Comparison of ENCODE assay signal across 9 mouse cellular contexts in the genomic region with DNA sequence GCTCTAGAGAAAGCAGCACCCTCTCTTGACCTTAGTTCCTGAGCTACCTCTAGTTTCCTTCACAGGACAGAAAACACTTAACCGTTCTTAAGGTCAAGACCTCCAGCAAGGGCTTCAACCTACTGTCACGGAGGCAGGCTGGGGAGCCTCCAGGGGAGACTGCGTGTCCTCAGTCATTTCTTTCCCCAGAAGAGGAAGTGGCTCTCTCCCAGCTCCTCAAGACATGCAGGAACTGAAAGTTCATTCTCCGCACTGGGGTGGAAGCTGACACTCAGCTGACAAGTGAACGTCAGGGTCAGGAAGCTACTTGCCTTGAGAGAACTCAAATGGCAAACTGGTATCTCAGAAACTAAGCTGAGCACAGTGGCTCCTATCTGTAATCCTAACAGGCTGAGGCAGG. TPM values are rescaled to one million over a fixed set of nuclear protein-coding genes. Genes with fewer than 3 reads are reported as not detected.
DNase-seq lines count a peak whose midpoint lies in the region; ATAC-seq and TF ChIP-seq lines count a peak whose summit lies in the region.
"Had no signal": no experiment of that assay in that cellular context is flagged by ENCODE, and none has a peak within 500 bp of the region (broad histone marks: within the 10 kb centered on the region; RNA-seq: fewer than 3 reads in every experiment).

No protein-coding gene starts in this region.

- ATAC-seq in granulocyte monocyte progenitor cell, adult 5-6 weeks (replicated peaks; ENCODE audit: poor library complexity, severe bottlenecking), result peak; percentile 95
- no peak for ATAC-seq in liver, embryonic 12.5 days

- TF ChIP-seq POLR2A in small intestine, adult 2 months (IDR thresholded peaks at IDR 0.05; ENCODE audit: low read depth, low read length), result no peak

- H3K27me3 ChIP-seq in liver, embryonic 12.5 days (replicated peaks), result no peaks in the 10 kb centered on the region
- H3K27me3 ChIP-seq in small intestine, adult 2 months (ENCODE audit: control insufficient read depth, insufficient read depth, low read length), result no peaks in the 10 kb centered on the region
- H3K27me3 ChIP-seq: hindbrain, embryonic 15.5 days had no signal

- 39% methylated on average over 5 of the region's 5 CpGs for WGBS in liver, embryonic 12.5 days (ENCODE audit: insufficient replicate concordance)
- 56% methylated on average over 5 of the region's 5 CpGs for WGBS in small intestine, adult 2 months

- H3K9ac ChIP-seq in liver, embryonic 12.5 days, result no peak overlapping the region
- H3K9ac ChIP-seq: hindbrain, embryonic 15.5 days had no signal

- no peak for TF ChIP-seq CTCF in small intestine, adult 2 months (IDR thresholded peaks at IDR 0.05; ENCODE audit: extremely low read depth, insufficient read length, insufficient replicate concordance, low read depth, low read length)

- H3K9me3 ChIP-seq in liver, embryonic 12.5 days (replicated peaks), result no peaks in the 10 kb centered on the region
- H3K9me3 ChIP-seq: hindbrain, embryonic 15.5 days had no signal

- peaks cover 64% of the 10 kb centered on the region for H3K4me1 ChIP-seq in liver, embryonic 12.5 days
- peaks cover 18% of the 10 kb centered on the region for H3K4me1 ChIP-seq in small intestine, adult 2 months (ENCODE audit: control insufficient read depth, insufficient read depth, insufficient read length, low read length)

- H3K4me3 ChIP-seq in liver, embryonic 12.5 days, result no peak overlapping the region
- no peak overlapping the region for H3K4me3 ChIP-seq in small intestine, adult 2 months (ENCODE audit: low read depth, low read length)
- H3K4me3 ChIP-seq: hindbrain, embryonic 15.5 days had no signal

- H3K36me3 ChIP-seq in liver, embryonic 12.5 days, result peaks cover 47% of the 10 kb centered on the region
- H3K36me3 ChIP-seq in small intestine, adult 2 months (ENCODE audit: control insufficient read depth, insufficient read depth, low read length), result peaks cover 8% of the 10 kb centered on the region

- DNase-seq in layer of hippocampus, adult 11-12 months (ENCODE audit: low spot score), result peak; percentile 56
- DNase-seq in layer of hippocampus, postnatal 14 days (ENCODE audit: low spot score in 2 of 2), result no peak
- no peak for DNase-seq in cerebellum, postnatal 10 days
- DNase-seq in c-Kit-positive CD71-positive TER-119-positive erythroid progenitor cells, embryonic 14.5 days (ENCODE audit: low spot score), result no peak
- DNase-seq in cerebellum, adult 11 months, result no peak

- H3K27ac ChIP-seq in liver, embryonic 12.5 days, result peak overlapping the region; percentile 37
- H3K27ac ChIP-seq in small intestine, adult 2 months (ENCODE audit: insufficient read depth, low read depth, low read length), result peak overlapping the region; percentile 40; the same call in 1 of the 2 replicates
- H3K27ac ChIP-seq: hindbrain, embryonic 15.5 days had no signal

- H3K4me2 ChIP-seq in liver, embryonic 12.5 days, result no peak overlapping the region
- H3K4me2 ChIP-seq: hindbrain, embryonic 15.5 days had no signal

RNA-seq across cellular contexts. Expression of a gene that starts 15.6 kb away (rescaled TPM):
- total RNA-seq in layer of hippocampus, postnatal 14 days (2021), result 100 to 1,000 TPM; 178 to 182 TPM
- 106 and 112 TPM in 2 replicates for total RNA-seq in granulocyte monocyte progenitor cell, adult 5-6 weeks (2014; fragmentation: Nextera tagmentation)
- total RNA-seq in granulocyte monocyte progenitor cell, adult 5-6 weeks (2017), result 40.4 and 56.0 TPM in 2 replicates
- 78.6 and 89.6 TPM in 2 replicates for polyA plus RNA-seq in liver, embryonic 12.5 days (2016; fragmentation: Nextera tagmentation; extraction: Ambion mirVana)
- 13.0 and 34.8 TPM in 2 replicates for polyA plus RNA-seq in small intestine, adult 2 months (2012; rRNA removed)
